Mouse (Mus musculus) frontal cortex, postnatal 14 days (tissue): ENCODE measurements around the gene Itga1.

ENCODE experiments used
- DNase-seq, 2 experiments: peaks; one replicate each; pipeline ENCODE4 v3.0.0; 2022; ENCODE audit warnings: low spot score in 2 of 2

Gene Itga1

DNA sequence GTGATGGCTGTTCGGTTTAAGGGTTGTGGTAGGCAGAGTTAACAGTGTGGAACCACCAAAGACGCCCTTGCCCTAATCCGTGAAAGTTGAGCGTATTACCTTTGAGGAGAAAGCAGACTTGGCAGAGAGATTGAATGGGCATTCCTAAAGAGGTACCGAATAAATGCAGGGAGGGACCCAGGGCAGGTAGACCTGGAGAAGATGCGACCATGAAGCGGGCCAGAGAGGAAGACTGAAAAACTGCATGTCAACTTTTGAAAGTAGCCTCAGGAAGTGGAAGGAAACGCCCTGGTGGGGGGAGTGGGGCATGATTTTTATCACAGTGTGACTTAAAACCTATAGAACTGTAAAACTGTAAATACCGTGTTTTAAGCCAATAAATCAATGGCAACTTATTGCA lies 2.4 kb downstream of the Itga1 start:
- no peak for DNase-seq

DNA sequence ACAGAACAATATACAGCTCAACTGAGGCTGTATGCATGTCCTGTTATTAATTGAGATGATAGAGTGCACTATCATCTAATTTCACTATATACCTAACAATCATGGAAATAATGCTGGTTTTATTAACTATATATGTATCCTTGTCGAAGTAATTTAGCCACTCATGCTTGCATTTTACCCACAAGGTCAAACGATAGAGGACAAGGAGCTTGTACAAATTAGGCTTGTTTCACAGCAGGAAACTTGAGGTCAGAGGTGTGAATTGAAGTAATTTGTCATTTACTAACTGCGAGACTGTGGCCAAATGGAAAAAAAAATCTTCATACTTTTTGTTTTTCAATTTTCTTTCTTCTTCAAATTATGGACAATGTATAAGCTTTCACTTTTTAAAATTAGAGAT lies 3.5 kb downstream of the Itga1 start:
- DNase-seq = no peak

GRCm38 (mm10) chr13:115096965-115097364 lies 4.8 kb downstream of the Itga1 start:
- no peak for DNase-seq

DNA sequence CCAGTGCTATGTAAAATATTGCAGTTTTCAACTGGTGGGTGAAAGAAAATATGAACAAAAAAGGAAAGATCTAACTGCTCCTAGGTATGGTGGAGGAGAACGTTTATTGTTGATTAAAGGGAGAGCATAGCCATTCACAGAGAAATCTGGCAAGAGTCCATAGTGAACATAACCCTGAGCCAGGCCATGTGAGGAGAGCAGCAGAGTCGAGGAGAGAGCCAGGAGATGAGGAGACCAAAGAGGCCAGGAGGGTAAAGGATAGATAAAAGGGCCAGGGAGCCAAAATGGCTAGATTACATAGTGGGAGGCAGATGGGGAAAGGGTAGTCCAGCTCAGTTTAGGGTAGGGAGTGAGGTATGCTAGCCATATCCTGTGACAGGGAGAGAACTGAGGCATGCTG lies 5.5 kb downstream of the Itga1 start:
- DNase-seq = no peak

- no peak for DNase-seq
Observed at GRCm38 (mm10) chr13:115095392-115095791, 6.4 kb downstream of the Itga1 start.

DNA sequence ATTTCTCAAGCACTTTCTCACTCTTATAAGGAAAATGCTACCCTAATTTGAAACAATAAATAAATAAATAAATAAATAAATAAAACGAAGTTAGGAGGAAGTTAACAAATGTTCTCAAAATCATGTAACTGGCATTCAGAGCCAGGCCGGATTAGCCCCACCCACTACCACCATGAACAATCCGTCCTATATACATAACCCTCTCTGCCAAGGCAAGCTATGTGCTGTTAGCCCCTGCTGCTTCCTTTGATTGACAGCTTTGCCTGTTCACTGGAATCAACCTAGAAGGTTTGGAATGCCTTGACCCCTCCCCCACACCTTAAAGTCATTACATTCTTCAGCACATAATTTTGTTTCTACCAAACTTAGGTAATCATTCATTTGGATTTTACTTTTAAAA lies 10.3 kb downstream of the Itga1 start:
- DNase-seq = no peak

DNA sequence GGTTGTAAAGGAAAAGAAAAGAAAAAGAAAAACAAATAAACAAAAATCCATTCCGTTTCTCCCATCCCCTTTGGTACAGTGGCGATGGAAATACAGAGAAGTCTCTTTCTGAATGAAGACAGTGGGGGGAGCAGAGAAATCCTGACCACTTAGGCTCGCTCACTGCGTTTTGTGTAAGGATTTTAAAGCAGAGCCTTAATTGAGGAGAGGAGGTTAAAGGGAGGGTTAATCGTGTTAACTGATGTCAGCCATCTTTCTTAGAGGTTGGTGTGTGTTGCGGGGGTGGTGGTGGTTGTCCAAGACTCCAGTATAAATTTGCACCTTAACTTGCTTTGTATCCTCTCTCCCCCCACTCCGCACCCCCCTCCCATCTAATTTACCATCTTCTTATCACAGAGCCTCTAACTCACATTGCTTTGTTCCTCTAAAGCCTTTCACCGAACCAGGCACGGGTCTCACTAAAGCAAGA lies 10.8 kb downstream of the Itga1 start:
- no peak for DNase-seq

DNA sequence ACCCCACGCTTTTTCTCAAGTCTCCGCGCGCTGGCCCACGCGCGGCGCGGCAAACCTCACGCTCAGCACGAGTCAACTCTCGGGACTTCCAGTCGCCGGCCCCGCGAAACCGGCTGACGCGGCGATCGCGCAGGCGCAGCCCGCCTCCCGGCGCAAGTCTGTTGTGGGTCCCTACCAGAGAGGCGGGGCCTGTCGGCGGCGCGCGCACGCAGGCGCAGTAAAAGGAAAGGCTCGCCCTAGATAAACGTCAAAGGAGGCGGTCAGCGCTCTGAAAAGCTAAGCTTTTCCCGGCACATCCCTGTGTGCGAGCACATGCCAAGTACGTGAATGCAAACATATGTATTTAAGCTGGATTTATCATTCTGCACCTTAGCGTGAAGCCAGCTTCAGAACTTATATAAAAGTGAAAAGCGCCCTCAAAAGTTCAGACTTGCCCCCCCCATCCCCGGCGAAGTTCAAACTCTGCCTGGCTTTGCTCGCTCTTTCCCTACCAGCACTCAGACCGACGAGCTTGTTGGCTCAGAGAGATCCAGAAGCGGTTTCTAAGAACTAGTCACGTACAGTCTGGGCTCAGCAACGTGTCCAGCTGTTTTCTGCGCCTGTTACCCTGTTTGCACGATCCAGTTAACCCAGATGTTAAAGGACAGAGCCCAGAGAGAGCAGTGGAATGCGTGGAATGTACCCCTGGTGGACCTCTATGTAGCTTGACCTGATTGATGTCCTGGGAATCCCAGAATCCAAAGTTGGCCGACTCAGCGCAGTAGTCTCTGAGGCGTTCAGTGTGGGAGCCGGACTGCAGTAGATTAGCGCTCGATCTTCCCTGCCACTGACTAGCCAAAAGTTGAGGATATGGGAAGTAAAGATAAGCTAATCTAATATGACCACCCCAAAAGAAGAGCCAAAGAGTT lies 11.4 kb downstream of the Itga1 start, which contains the start of gene Pelo:
Gene Pelo (minus strand): TSS at position 118 of the 908 bp plus-strand sequence.
- peak; percentile 88 to 89 for DNase-seq

DNA sequence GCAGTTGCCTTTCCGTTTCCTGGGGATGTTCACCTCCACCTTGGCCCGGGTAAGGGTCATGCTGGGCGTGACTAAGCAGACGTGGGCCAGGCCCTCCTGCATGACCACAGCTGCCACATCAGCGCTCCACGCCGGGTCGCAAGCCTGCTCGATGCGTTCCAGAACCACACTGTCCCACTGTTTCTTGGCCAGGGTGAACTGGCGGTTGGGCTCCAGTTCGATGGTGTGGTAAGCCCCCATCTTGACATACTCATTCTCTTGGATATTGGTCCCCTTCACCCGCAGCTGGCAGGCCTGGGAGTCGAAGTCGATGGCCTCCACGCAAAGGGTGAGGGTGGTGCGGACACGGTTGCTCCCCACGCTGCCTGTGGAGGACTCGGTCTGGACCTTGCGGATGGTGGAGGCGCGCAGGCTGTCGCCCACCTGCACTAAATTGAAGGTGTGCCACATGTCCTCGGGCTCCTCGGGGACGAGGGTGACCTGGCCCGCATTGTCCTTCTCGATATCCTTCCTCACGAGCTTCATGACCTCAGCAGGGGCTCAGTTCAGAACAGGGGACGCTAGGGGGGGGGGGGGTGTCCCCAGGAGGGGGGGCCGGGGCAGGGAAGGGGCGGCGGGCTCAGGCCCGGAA lies 12.3 kb downstream of the Itga1 start:
- peak in 1 of 2 experiments; percentile 8 for DNase-seq

DNA sequence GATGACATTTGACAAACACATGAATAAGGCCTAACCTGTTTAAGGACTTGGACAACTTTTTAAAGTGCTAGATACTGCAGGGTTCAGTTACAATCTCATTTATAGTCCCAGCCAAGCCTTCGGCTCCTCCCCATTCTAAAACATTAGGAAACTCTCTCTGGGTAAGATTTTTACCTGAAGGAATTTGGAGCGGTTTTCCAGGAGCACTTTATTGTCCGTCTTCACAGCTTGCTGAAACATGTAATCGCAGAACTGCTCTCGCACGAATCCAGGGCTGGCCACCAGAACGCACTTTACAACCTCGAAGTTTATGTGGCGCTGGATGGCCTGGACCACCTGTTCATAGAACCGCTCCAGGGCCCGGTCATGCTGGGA lies 12.8 kb downstream of the Itga1 start:
- DNase-seq = no peak

GRCm38 (mm10) chr13:115085974-115086373 lies 15.8 kb downstream of the Itga1 start:
- no peak for DNase-seq

DNA sequence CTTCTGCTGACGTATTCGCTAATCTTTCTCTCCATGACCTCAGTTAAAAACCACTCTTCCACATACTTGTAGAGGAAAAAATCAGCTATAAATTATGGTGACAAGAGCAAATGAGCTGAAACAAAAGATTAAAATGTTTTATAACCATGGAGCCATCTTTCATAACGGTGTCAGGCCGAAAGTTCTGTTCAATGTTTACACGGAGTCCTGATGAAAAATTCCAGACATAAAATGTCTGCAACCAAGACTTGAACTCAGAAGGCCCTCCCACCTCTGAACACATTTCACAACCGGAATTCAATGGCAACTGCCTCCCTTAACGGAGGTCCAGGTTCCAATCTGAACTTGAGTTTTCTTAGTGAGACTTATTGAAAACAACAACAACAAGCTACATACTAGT lies 19.4 kb downstream of the Itga1 start:
- DNase-seq = no peak

DNA sequence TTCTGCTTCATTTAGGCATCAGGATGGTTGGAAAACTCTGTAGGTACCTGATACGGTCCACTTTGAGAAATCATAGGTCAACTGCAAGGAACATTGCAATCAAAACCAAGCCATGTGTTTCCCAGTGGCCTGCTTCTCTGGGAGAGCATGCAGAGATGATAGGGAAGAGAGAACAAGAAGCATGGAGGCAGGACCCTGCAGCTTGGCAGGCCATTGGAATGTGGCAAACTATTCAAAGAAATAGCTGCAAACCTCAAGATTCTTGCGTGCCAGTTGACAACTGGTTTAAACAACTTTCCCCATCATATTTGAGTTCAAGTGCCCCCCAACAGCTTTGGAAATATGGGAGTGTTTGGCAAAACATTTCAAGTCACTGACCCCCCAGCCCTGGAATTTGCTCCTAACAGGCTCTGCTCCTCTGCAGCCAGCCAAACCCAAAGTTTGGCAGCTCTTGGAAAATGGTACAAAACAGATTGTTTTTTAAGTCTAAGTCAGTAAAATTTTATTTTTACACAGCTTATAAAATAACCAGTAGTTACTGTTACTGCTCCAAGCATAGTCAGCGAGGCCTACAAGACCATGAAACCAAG lies 21.7 kb downstream of the Itga1 start:
- no peak for DNase-seq

- DNase-seq = no peak
Observed at GRCm38 (mm10) chr13:115078997-115079685, 22.6 kb downstream of the Itga1 start.

- DNase-seq = no peak
Observed at GRCm38 (mm10) chr13:115077346-115078134, 24.2 kb downstream of the Itga1 start.

GRCm38 (mm10) chr13:115072386-115072785 lies 29.4 kb downstream of the Itga1 start:
- no peak for DNase-seq

DNA sequence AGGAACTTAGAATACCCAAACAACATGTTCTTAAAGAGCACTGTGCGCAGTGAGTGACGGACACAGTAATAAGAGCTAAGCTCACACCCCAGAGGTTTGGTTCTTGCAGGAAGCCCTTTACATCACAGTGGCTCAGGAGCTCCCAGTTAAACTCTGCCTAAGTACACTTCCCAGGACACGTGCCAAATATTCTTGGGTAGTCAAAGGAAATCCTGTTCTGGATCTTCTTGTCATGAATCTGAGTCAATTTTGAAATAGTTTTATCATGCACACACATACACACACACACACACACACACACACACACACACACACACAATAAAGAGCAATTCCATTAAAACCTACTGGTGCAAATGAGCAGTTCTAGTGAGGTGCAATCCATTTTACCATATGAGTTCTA lies 30.3 kb downstream of the Itga1 start:
- no peak for DNase-seq

- DNase-seq = no peak
Observed at GRCm38 (mm10) chr13:115067968-115068330, 33.8 kb downstream of the Itga1 start.

DNA sequence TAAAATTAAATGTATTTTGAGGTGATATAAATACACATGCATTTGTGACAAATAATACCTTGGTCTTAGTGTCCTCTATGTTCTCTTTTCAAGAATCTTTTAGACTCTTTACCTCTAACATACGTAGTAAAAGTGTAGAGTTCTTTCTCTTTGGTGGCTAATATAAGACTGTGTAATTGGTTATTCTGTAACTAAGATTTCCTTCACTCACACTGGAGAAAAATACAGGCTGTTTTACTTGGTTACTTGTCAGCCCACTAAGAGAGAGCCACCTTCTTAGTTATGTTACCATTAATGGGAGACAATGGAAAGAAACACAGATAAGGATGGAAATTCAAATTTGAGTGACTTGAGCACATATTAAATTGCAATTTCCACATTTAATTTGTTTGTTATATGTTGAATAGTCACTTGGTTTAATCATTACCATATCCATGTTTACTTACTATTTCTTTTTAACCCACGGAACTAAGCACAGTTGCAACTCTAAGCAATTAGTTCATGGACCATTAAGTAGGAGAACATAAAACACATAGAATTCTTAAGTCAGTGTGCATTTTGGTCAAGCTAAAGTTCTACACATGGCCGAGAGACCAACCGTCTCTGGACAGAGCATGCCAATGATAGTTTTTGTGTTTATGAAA lies 34.3 kb downstream of the Itga1 start:
- no peak for DNase-seq

DNA sequence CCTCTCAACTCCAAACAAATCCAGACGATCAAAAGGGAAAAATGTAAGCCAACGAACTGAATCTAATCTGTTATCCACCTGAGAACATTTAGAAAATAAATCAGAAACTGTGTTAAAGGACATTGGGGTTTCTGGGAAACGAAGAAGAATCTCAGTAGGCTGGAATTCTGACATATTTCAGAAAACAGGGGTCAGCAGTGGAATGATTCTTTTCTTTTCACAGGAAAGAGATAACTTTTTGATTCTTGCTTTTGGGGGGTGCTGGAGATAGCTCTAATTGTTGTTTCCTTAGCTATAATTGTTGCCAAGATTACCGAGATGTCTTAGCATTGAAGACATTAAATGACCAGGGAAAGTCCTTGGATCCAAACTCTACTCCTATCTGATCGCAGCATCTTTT lies 44.2 kb downstream of the Itga1 start:
- DNase-seq = no peak

GRCm38 (mm10) chr13:115054783-115055182 lies 47.0 kb downstream of the Itga1 start:
- DNase-seq = no peak
